Mouse (Mus musculus) retina, embryonic 14.5 days (tissue): ENCODE results near the gene Ifitm2.

ENCODE experiments used
- DNase-seq: peaks from one replicate; pipeline ENCODE4 v3.0.0-alpha.2; 2015; ENCODE audit warnings: low spot score

The Ifitm2 gene

DNA sequence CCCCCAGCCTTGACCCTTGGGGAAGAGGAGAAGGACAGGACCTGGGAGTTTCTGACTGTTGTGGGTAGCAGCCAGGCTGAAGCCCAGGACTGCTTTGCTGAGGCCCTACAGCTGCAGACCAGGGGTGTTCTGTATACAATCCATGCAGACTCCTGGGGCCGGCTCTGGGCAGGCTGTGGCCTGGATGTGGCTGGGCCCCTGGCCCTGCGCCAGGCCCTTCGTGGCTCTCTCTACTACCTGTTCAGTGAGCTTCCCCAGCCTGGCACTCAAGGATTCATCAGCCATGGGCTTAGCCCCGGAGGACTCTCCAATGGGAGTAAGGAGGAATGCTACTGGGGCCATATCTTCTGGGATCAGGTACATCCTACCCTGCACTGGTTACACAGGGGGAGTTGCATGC, 12.4 kb downstream of the Ifitm2 start:
- DNase-seq: no peak

DNA sequence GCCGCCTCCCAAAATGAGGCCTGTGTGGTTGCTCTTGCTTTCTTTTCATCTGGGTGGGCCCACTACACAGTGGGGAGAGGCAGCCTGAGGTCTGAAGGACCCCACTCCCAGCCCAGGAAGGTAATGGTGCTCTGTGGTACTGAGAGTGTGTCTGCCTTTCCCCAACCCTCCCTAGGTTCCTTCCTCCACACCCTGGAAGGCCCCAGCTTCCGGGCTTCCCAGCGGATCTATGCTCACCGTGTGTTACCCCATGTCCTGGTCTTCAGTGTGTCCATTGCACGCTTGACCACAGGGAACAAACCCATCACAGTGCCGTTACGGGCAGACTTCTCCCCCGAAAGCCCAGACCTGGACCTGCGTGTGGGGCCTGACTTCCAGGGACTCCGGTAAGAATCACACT, 13.0 kb downstream of the Ifitm2 start:
- no peak for DNase-seq

DNA sequence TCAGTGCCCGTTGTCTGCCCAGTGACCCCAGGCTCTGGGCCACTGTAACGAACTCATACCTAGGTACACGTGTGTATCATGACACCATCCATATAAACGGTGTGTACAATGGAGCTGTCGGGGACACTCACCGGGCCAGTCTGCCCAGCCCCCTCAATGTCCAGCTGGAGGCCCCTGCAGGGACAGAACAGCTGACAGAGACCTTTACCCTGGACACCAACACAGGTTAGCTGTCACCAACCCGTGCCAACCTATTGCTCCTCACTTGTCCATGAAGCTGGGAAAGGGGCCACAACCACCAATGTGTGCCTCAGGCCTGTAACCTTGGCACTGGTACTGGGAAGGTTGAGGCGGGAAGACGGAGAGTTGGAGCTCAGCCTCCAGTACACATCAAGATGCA, 13.4 kb downstream of the Ifitm2 start:
- DNase-seq: no peak

DNA sequence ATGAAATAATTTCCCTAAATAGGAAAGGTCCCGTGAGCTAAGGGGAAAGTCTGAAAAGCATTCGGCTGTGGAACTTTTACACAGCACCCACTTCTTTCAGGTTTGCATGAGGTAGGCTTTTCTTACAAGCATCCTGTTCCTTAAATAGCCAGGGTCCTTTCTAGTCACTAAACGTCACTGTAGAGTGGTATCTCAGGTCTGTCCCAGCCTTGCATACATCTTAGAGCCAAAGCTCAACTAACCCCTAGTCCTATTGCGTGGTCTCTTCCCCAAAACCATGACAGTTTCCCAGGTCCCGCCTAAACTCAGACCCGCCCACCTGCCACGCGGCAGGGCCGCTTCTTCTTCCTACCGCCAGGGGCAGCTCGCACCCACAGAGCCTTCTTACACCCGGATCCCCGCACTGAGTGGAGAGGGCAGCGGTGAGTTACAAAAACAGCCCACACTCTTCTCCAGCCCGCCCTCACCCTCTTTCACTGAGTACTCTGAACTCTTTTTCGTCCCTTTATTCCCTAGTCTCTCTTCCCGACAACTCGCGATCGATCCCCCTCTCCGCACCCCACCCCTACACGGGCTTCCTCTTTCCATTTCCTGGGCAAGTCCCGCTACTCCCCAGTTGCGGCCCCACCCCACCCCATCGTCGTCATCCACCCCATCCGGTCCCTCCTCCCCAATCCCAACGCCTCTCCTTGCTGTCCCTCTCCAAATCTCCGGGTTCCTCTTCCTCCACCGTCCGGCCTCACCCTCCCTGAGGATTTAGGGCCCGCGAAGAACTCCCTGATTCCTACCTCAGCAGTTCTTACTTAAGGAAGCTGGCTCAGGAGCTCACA, 14.3 kb downstream of the Ifitm2 start, which contains the start of gene Pgghg:
Gene Pgghg, plus strand, starts transcription at position 170 of the 830 bp plus-strand sequence.
- DNase-seq: peak; percentile 86

DNA sequence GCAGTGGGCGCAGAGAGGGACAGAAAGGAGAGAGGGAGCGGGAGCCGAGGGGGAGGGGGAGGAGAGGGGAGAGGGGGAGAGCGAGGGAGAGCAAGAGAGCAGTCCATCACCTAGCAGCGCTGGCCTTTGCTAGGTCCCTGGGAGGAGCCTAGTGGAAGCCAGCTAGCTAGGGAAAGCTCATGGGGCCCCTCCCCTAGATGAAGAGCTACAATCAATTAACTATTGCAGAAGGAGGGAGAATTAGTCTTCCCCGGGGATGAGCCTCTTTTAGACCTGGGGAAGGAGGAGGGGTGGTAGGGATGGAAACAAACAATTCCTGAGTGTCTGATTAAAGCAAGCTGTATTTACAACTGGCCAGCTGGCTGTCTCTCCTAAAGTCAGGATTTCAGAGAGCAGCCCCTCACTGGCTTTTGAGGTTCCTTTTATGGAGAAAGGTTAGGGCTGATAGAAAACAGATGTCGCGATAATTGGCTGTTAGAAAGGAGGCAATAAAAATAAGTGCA, 16.1 kb downstream of the Ifitm2 start:
- peak; percentile 42 for DNase-seq

DNA sequence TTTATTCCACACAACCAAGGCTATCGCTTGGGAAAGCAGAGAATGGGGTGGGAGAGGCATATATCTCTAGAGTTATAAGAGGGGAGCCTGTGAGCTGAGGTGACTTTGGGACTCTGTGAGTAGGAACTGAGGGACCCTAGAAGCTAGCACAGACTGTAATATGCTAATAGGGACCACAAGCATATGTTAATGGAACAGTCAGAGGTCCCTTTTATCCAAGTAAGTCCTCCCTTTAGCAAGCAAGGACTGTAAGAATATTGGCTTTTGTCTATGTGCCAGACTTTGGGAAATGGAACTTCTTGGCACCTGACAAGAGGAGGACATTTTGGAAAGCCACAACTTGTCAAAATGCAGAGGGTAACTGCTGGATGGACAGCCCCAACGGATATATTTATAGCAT, 16.9 kb downstream of the Ifitm2 start:
- no peak for DNase-seq

DNA sequence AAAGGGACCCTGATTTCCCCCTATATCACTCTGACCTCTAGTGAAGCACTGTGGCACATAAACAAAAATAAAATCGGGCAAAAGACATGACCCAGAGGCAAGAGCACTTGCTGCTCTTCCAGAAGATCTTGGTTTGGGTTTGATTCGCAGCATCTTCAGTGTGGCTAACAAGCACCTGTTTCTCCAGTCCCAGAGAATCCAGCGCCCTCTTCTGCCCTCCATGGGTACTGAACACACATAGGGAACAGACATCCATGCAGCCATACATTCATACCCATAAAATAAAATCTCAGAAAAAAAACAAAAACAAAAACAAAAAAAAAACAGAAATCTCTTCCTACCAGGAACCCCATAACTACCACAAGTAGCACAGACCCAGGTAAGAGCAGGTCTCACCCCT, 17.4 kb downstream of the Ifitm2 start:
- DNase-seq: no peak

DNA sequence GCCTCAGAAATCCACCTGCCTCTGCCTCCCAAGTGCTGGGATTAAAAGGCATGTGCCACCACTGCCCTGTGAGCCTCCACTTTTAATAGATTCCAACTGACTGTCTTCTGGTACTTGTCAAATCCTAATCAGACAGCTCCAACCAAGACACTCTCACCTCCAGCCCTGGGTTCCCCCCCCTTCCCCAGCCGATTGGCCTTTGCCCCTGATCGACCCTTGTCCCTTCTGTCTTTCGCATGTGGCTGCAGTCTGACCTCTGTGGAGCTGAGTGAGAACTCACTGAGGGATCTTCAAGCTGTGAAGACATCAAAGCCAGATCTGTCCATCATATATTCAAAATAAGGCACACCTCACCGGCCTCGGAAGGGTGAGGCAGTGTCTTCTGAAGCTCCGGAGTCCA, 28.6 kb downstream of the Ifitm2 start:
- DNase-seq: no peak

DNA sequence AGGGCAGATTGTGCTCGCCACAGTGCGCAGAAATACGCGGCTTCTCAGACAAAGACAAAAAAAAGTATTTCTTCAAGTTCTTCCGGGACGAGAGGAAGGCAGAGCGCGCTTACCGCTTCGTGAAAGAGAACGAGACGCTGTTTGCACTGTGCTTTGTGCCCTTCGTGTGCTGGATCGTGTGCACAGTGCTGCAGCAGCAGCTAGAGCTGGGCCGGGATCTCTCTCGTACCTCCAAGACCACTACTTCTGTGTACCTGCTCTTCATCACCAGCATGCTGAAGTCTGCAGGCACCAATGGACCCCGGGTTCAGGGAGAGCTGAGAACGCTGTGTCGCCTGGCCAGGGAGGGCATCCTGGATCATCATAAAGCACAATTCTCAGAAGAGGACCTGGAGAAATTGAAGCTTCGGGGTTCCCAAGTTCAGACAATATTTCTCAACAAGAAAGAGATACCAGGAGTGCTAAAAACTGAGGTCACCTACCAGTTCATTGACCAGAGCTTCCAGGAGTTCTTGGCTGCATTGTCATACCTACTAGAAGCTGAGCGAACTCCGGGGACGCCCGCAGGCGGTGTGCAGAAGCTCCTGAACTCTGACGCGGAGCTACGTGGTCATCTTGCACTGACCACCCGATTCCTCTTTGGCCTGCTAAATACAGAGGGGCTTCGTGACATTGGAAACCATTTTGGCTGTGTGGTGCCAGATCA, 32.6 kb downstream of the Ifitm2 start:
- no peak for DNase-seq

DNA sequence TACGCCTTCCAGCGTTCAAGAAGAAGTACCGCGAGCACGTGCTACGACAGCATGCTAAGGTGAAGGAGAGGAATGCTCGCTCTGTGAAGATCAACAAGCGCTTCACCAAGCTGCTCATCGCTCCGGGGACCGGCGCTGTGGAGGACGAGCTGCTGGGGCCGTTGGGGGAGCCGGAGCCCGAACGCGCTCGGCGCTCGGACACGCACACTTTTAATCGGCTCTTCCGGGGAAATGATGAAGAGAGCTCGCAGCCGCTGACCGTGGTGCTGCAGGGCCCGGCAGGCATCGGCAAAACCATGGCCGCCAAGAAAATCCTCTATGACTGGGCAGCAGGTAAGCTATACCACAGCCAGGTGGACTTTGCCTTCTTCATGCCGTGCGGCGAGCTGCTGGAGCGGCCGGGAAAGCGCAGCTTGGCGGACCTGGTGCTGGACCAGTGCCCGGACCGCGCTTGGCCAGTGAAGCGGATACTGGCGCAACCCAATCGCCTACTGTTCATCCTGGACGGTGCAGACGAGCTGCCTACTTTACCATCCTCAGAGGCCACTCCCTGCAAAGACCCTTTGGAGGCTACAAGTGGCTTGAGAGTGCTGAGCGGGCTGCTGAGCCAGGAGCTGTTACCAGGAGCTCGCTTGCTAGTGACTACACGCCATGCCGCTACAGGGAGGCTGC, 33.3 kb downstream of the Ifitm2 start:
- DNase-seq: peak; percentile 40

DNA sequence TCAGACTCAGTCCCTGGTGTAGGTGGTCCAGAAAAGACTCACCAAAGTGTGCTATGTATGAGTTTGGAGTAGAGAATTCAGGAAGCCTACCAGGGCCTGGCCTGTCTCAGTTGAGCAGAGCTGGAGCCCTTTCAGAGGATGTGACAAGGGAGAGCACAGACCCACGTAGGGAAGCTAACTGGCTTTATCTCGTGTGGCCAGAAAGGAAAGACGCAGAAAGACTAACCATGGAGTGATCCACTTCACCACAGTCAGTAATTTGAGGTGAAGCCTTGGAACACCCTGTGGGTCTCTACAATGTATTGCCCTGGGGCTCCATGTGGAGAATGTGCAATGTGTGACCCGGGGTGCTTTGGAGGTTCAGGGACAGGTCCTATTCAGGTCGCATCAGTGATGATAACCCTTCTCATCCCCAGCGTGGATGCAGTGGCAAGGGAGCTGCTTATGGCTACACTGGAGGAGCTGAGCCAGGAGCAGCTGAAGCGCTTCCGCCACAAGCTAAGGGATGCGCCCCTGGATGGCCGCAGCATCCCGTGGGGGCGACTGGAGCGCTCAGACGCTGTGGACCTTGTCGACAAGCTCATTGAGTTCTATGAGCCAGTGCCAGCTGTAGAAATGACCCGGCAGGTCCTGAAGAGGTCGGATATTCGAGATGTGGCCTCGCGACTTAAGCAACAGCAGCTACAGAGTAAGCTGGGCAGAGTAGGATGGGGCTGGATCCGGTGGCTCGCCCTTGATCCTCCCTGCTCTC, 34.4 kb downstream of the Ifitm2 start:
- no peak for DNase-seq

DNA sequence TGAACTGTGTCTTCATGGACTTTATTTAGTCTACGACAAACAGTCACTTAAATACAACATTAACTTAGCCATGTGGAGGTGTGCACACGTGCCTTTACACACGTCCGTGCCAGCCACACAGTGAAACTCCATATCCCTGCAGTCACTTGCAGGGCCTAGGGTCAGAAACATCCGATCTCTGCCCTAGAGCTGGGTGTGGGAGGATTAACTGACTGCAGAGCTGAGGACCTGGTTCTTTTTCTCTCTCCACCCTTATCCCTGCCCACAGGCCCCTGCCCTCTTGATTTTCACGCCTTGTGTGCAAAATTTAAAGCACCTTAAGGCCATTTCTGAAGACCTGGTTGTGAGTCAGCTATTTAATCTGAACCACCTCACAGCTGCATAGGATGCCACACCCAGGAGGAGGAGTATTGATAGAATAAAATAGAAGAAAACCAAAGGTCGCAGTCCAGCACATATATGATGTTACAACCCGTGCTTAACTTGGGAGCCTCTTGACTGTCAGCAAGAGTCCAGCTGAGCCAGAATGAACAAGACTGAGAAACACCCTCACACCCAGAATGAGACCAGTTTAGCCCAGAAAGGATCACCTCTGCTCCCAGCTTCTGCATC, 35.3 kb downstream of the Ifitm2 start, which contains the start of gene Nlrp6:
Gene Nlrp6, plus strand, starts transcription at position 485 of the 612 bp plus-strand sequence.
- DNase-seq: no peak

DNA sequence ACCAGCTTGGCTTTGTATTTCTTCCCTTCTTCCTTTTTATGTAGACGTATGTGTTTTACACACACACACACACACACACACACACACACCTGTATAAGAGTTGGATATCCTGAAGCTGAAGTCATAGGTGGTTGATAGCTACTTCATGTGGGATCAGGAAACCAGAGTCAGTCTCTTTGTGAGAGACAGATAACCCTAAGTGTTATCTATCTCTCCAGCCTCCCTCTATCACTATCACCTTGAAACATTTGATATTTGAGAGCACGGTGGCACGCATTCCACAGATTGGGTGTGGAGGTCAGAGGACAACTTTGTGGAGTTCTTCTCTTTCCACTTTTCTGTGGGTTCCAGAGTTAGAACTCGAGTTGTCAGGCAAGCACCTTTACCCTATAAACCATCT, 35.9 kb downstream of the Ifitm2 start:
- no peak for DNase-seq

DNA sequence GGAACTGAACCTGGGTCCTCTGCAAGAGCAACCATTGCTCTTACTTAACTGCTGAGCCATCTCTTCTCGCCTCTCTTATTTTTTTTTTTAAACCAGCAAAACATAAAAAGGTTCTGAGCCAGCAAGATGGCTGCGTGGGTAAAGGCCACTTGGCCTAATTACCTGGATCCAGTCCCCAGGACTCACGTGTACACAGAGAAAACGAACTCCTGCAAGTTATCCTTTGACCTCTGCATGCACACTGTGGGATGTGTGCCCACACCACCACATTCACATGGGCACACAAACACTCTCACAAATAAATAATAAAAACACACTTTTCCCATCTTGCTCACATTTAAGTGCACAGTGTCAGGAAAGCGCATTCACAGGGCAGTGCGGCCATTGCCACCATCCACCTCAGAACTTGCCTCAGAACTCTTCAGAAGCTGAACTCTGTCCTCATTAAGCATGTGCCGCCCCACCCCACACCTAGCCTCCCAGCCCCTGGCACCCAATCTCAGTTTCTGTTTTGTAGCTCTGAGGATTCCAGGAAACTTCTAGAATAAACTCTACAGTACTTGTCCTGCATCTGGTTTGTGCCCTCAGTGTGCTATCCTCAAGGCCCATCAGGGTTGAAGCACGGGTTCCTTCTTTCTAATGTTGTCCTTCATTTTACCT, 41.6 kb downstream of the Ifitm2 start:
- no peak for DNase-seq

DNA sequence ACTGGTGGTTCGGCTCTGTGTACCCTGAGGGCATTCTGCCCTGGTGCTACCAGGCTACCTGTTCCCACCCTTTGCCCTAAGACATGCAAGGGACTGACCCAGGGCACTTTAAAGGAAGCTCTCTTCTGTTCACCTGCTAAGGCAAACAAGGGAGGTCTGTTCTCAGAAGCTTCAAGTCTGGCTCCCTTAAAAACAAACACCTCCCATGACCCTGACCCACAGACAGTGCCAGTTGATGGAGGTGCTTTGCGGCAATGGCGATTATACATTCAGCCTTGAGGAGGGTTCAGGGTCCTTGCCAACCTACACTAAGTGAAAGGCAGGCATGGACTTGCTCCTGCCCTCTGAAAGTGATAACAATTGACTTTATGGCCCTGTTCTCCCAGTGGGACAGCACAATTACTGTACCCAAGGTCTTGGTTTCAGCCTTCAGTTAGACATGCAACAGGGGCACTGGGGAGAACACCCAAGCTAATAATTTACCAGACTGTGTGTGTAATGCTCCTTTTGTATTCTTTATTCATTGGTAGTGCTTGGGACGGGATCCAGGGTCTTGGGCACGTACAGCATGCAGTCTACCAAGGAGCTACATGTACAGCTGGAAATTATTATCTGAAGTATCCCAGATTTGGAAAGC, 42.8 kb downstream of the Ifitm2 start:
- no peak for DNase-seq

DNA sequence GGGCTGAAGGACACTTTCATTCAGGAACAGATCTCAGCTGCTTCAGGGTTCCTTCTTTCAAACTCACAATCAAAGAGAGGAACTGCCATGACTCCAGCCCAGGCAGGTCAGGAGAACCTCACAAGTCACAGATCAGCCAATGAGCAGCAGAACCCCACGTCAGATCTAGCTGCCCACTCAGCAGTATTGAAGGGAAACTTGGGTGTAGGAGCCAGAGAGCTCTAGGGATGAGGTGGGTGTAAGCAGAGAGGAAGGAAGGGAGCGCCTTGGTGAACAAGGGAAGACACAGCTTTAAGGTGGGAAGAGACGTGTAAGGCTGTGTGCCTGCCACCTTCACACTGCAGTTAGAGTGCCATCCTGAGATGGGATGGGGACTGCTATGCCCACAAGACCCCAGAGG, 43.5 kb downstream of the Ifitm2 start:
- DNase-seq: no peak

DNA sequence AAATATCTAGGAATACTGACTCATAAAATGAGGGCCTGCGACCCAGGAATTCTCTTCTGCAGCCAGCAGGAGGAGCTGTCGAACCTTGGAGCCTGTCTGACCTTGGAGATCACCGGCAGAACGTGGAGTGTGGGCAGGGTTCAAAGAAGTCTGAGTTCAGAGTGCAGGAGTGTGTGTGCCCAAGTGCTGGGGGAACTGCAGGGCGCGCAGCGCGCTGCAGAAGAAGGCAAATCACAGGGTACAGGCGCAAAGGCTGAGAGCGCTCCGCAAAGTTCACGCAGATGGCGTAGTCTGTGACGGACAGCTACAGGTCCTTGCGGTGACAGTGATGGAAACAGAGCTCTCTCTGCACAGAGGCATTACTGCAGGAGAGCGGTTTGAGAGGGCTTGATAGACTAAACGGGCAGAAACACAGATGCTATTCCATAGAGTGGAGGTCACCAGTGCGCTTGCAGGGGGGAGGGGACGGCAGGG, 47.1 kb downstream of the Ifitm2 start:
- DNase-seq: peak; percentile 88

DNA sequence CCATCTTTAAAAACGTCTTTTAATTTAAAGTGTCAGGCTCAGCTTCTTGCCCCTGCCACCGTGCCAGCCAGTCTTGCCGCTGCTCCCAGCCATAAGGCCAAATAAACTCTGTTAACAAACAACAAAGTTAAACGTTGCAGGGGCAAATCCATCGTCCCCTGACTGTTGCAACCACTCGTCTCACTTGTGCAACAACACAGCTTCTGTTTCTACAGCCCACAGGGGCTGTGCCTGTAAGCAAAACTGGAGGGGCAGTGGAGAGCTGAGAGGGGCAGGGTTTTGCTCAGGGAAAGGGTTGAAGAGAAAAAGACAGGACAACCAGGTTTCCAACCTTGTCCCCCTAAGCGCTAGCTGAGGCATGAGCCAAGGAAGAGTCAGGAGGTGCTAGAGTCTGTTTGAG, 47.6 kb downstream of the Ifitm2 start:
- no peak for DNase-seq

DNA sequence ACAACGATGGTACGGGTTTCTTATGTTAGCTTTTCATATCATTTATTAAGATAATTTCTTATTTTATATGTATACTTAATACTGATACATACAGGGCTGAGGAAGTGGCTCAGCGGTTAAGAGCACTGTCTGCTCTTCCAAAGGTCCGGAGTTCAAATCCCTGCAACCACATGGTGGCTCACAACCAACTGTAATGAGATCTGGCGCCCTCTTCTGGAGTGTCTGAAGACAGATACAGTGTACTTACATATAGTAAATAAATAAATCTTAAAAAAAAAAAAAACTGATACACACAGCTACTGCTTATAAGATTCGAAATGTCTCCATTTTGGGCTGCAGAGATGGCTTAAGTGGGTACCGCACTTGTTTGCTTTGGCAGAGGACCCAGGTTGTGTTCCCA, 48.1 kb downstream of the Ifitm2 start:
- no peak for DNase-seq

DNA sequence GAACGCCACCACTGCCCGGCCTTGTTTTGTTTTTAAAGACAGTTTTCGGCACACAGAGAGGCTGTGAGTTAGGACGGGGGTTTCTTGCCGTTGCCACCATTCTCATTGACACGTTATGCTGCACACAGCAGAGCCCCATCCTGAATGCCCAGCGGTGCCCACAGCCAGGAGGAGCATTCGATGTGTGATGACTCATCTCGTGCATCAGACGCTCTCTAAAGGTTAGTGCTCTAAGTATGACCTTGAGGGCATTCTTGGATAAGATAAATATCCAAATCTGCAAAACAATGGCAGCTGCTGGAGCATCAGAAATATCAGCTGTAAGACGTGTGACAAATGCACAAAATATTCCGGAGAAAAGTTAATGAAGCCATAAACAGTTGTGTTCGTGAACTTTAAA, 48.7 kb downstream of the Ifitm2 start:
- DNase-seq: no peak
